Mouse (Mus musculus): ENCODE measurements around the gene Gm37240. TPM values are rescaled to one million over a fixed set of nuclear protein-coding genes. Genes with fewer than 3 reads are reported as not detected.

The Gm37240 gene
- polyA plus RNA-seq, 1 experiment from 2014 or later, result 3.2 TPM

DNA sequence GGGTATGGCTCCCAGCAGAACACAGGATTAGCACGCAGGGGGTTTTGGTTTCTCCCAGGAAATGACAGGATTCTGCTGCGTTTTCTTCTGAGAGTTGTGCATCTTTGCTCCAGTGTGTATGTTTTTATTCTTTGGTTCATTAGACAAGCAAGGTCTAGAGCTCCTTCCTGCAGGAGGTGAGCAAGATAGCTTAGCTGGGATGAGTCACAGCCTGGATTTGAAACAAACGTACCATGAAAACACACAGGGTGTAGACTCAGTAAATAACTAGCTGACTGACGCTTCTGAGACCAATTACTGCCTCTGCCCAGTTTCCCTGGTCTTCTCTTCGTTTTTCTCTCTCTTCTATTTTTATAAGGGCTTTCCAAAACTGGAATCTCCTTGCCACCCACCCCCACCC is 1156.3 kb downstream of the Gm37240 start:
- DNase-seq (ENCODE audit: low spot score), result no peak
- WGBS, result 34% methylated on average over 5 of the region's 5 CpGs
- Histone ChIP-seq H3K4me2 (ENCODE audit: low read depth, low read length) (no peak overlapping the region), H3K36me3 (replicated peaks; ENCODE audit: control insufficient read depth, insufficient read depth, low read depth, low read length) (no peaks in the 10 kb centered on the region), H3K4me3 (ENCODE audit: low read depth, low read length) (no peak overlapping the region), H3K27me3 (ENCODE audit: control insufficient read depth, insufficient read depth, low read length) (no peaks in the 10 kb centered on the region; the same call in 1 of the 2 replicates), H3K9ac (replicated peaks; ENCODE audit: low read length) (no peak overlapping the region), H3K4me1 (ENCODE audit: control insufficient read depth, insufficient read depth, low read length) (peaks cover 3% of the 10 kb centered on the region; the same call in 1 of the 2 replicates), H3K9me3 (replicated peaks; ENCODE audit: control insufficient read depth, low read length) (no peaks in the 10 kb centered on the region), H3K27ac (replicated peaks; ENCODE audit: low read depth, low read length) (no peak overlapping the region)
- ATAC-seq (replicated peaks; ENCODE audit: insufficient number of reproducible peaks, low FRiP score, low TSS enrichment, low read depth), result no peak

DNA sequence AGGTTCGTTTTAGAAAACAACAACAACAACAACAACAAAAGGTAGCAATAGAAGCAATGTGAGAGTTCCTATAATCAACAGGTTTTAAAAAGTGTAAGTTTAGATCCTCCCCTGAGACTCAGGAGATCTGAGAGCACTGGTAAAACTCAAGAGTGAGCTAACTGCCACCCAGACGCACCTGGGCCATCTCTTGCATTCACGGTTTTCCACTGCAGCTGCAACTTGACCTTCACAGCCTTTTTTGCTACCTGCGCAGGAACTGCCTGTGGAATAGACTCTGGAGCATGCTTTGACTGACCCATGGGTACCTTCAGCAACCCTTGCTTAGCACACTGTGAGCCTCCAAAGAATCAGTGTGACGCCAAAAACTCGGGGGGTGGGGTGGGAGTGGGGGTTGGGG is 1157.5 kb downstream of the Gm37240 start:
- H3K9me3 ChIP-seq (replicated peaks; ENCODE audit: control insufficient read depth, low read length), result no peaks in the 10 kb centered on the region
- no peak overlapping the region for H3K27ac ChIP-seq (replicated peaks; ENCODE audit: low read depth, low read length)
- H3K4me1 ChIP-seq (ENCODE audit: control insufficient read depth, insufficient read depth, low read length), result peaks cover 3% of the 10 kb centered on the region; the same call in 1 of the 2 replicates
- H3K4me2 ChIP-seq (ENCODE audit: low read depth, low read length), result no peak overlapping the region
- DNase-seq (ENCODE audit: low spot score) (no peak), ATAC-seq (replicated peaks; ENCODE audit: insufficient number of reproducible peaks, low FRiP score, low TSS enrichment, low read depth) (no peak)
- H3K9ac ChIP-seq (replicated peaks; ENCODE audit: low read length), result no peak overlapping the region
- H3K27me3 ChIP-seq (ENCODE audit: control insufficient read depth, insufficient read depth, low read length), result no peaks in the 10 kb centered on the region; the same call in 1 of the 2 replicates
- H3K4me3 ChIP-seq (ENCODE audit: low read depth, low read length), result no peak overlapping the region
- WGBS, result 87% methylated on average over 6 of the region's 6 CpGs
- no peaks in the 10 kb centered on the region for H3K36me3 ChIP-seq (replicated peaks; ENCODE audit: control insufficient read depth, insufficient read depth, low read depth, low read length)

DNA sequence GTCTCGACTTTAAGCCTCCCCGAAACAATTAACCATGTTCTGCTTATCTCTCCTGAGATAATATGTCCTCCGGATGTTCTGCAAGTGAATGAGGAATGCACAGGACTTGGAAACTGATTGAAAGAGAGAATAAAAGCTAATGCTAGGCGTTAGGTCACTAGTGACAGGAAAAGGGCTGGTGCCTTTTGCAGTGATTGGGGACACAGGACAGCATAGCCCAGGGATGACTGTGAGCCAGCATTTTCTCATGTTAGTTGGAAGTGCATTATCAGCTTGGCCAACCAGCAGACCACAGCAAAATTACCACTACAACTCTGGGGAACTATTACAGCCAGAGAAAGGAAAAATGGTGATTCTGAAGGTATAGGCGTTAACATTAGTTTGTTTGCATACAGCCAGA is 1163.3 kb downstream of the Gm37240 start:
- DNase-seq (ENCODE audit: low spot score), result no peak
- ATAC-seq (replicated peaks; ENCODE audit: insufficient number of reproducible peaks, low FRiP score, low TSS enrichment, low read depth), result no peak
- Histone ChIP-seq H3K4me3 (ENCODE audit: low read depth, low read length) (no peak overlapping the region), H3K9ac (replicated peaks; ENCODE audit: low read length) (no peak overlapping the region), H3K36me3 (replicated peaks; ENCODE audit: control insufficient read depth, insufficient read depth, low read depth, low read length) (no peaks in the 10 kb centered on the region), H3K27me3 (ENCODE audit: control insufficient read depth, insufficient read depth, low read length) (no peaks in the 10 kb centered on the region), H3K4me2 (ENCODE audit: low read depth, low read length) (no peak overlapping the region), H3K9me3 (replicated peaks; ENCODE audit: control insufficient read depth, low read length) (no peaks in the 10 kb centered on the region), H3K4me1 (ENCODE audit: control insufficient read depth, insufficient read depth, low read length) (no peaks in the 10 kb centered on the region), H3K27ac (replicated peaks; ENCODE audit: low read depth, low read length) (no peak overlapping the region)
- 73% methylated on average over 5 of the region's 5 CpGs for whole genome bisulfite sequencing

DNA sequence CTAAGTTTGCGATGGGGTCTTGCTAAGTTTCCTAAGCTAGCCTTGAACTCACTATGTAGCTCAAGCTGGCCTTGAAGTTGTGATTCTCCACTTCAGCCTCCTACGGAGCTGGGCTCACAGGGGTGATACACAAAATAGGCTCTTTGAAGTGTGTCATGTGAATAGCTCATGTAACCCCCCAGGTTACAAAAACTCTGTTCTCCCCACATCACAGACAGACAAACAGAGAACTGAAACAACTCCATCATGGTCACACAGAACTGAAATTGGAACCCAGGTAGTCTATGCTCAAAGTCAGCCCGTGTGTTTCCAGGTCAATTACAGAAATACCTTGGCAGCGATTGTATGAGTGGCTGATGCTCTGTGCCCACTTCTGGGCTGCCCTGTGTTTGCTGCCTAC is 1164.6 kb downstream of the Gm37240 start:
- 85% methylated on average over 4 of the region's 4 CpGs for WGBS
- Histone ChIP-seq H3K36me3 (replicated peaks; ENCODE audit: control insufficient read depth, insufficient read depth, low read depth, low read length) (no peaks in the 10 kb centered on the region), H3K27me3 (ENCODE audit: control insufficient read depth, insufficient read depth, low read length) (no peaks in the 10 kb centered on the region), H3K4me3 (ENCODE audit: low read depth, low read length) (no peak overlapping the region), H3K4me1 (ENCODE audit: control insufficient read depth, insufficient read depth, low read length) (no peaks in the 10 kb centered on the region), H3K27ac (replicated peaks; ENCODE audit: low read depth, low read length) (no peak overlapping the region), H3K9ac (replicated peaks; ENCODE audit: low read length) (no peak overlapping the region), H3K9me3 (replicated peaks; ENCODE audit: control insufficient read depth, low read length) (no peaks in the 10 kb centered on the region), H3K4me2 (ENCODE audit: low read depth, low read length) (no peak overlapping the region)
- ATAC-seq (replicated peaks; ENCODE audit: insufficient number of reproducible peaks, low FRiP score, low TSS enrichment, low read depth), result no peak
- no peak for DNase-seq (ENCODE audit: low spot score)

DNA sequence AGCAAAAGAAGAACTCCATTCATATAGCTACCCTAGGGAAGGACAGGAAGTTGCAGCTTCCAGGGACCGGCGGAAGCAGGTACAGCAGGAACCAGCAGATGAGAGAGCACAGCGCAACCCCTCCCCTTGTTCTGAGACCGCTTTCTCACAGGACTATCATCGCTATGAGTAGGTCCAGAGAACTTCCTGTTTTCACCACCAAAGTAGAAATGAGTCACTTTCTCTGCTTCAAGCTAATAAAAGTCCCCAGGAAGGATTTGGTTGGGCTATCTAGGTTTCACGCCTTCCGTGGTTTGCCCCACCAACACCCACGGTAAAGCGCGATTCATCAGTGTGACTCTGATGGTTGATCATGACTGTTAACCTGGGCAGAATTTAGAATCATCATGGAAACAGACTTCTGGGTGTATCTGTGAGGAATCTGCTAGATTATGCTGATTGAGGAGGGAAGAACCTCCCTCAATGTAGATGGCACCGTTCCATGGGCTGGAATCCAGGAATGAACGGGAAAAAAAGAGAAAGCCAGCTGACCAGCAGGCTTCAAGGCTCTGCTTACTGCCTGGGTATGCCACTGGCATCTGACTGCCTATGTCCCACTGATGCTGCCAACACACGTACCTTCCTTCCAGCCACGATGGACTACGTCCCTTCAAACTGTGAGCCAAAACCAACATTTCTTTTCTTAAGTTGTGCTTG is 1172.1 kb downstream of the Gm37240 start:
- Histone ChIP-seq H3K36me3 (replicated peaks; ENCODE audit: control insufficient read depth, insufficient read depth, low read depth, low read length) (no peaks in the 10 kb centered on the region), H3K27me3 (ENCODE audit: control insufficient read depth, insufficient read depth, low read length) (no peaks in the 10 kb centered on the region), H3K4me2 (ENCODE audit: low read depth, low read length) (no peak overlapping the region), H3K4me1 (ENCODE audit: control insufficient read depth, insufficient read depth, low read length) (no peaks in the 10 kb centered on the region), H3K4me3 (ENCODE audit: low read depth, low read length) (no peak overlapping the region), H3K9me3 (replicated peaks; ENCODE audit: control insufficient read depth, low read length) (no peaks in the 10 kb centered on the region), H3K9ac (replicated peaks; ENCODE audit: low read length) (no peak overlapping the region), H3K27ac (replicated peaks; ENCODE audit: low read depth, low read length) (no peak overlapping the region)
- DNase-seq (ENCODE audit: low spot score), result no peak
- WGBS, result 94% methylated on average over 15 of the region's 15 CpGs
- ATAC-seq (replicated peaks; ENCODE audit: insufficient number of reproducible peaks, low FRiP score, low TSS enrichment, low read depth), result no peak

DNA sequence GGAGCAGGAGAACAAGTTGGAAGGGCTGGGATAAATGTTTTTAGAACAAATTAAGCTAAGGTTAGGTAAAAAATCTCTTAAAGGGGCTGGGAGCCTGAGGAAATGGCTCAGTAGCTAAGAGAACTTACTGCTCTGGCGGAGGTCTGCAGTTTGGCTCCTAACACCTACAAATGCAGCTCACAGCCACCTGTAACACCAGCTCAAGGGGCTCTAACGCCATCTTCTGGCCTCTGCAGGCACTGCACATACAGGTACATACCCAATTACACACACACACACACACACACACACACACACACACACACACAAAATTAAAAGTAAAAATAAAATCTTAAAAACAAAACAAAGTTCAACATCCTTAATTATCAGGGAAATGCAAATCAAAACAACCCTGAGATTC is 1174.4 kb downstream of the Gm37240 start:
- no peaks in the 10 kb centered on the region for H3K9me3 ChIP-seq (replicated peaks; ENCODE audit: control insufficient read depth, low read length)
- no peak overlapping the region for H3K9ac ChIP-seq (replicated peaks; ENCODE audit: low read length)
- H3K4me3 ChIP-seq (ENCODE audit: low read depth, low read length), result no peak overlapping the region
- no peak overlapping the region for H3K27ac ChIP-seq (replicated peaks; ENCODE audit: low read depth, low read length)
- 49% methylated on average over 2 of the region's 2 CpGs for WGBS
- DNase-seq (ENCODE audit: low spot score) (no peak), ATAC-seq (replicated peaks; ENCODE audit: insufficient number of reproducible peaks, low FRiP score, low TSS enrichment, low read depth) (no peak)
- H3K27me3 ChIP-seq (ENCODE audit: control insufficient read depth, insufficient read depth, low read length), result no peaks in the 10 kb centered on the region
- no peaks in the 10 kb centered on the region for H3K4me1 ChIP-seq (ENCODE audit: control insufficient read depth, insufficient read depth, low read length)
- H3K36me3 ChIP-seq (replicated peaks; ENCODE audit: control insufficient read depth, insufficient read depth, low read depth, low read length), result no peaks in the 10 kb centered on the region
- no peak overlapping the region for H3K4me2 ChIP-seq (ENCODE audit: low read depth, low read length)

DNA sequence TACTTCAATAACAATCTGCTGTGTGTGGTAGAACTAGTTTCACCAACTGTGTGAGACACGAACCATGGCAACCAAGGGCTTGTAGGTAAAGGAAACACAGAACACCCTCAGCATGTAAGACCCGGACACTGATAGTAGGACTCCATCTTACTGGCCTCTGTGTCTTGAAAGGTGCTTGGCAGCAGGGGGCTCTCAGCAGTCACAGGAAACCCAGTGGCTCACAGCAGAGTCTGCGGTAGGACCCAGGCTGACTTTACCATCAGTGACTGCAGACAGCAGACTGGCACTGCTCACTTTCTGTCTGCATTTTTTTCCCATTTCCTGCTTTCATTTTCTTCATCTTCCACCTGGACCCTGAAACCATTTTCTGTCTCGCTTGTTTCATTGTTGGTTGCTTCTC is 1176.6 kb downstream of the Gm37240 start:
- no peak for DNase-seq (ENCODE audit: low spot score)
- no peaks in the 10 kb centered on the region for H3K4me1 ChIP-seq (ENCODE audit: control insufficient read depth, insufficient read depth, low read length)
- no peak overlapping the region for H3K4me3 ChIP-seq (ENCODE audit: low read depth, low read length)
- H3K4me2 ChIP-seq (ENCODE audit: low read depth, low read length), result no peak overlapping the region
- ATAC-seq (replicated peaks; ENCODE audit: insufficient number of reproducible peaks, low FRiP score, low TSS enrichment, low read depth), result no peak
- no peaks in the 10 kb centered on the region for H3K36me3 ChIP-seq (replicated peaks; ENCODE audit: control insufficient read depth, insufficient read depth, low read depth, low read length)
- H3K27me3 ChIP-seq (ENCODE audit: control insufficient read depth, insufficient read depth, low read length), result no peaks in the 10 kb centered on the region
- H3K9me3 ChIP-seq (replicated peaks; ENCODE audit: control insufficient read depth, low read length), result no peaks in the 10 kb centered on the region
- H3K27ac ChIP-seq (replicated peaks; ENCODE audit: low read depth, low read length), result no peak overlapping the region
- WGBS, result 83% methylated on average over 4 of the region's 4 CpGs
- H3K9ac ChIP-seq (replicated peaks; ENCODE audit: low read length), result no peak overlapping the region

DNA sequence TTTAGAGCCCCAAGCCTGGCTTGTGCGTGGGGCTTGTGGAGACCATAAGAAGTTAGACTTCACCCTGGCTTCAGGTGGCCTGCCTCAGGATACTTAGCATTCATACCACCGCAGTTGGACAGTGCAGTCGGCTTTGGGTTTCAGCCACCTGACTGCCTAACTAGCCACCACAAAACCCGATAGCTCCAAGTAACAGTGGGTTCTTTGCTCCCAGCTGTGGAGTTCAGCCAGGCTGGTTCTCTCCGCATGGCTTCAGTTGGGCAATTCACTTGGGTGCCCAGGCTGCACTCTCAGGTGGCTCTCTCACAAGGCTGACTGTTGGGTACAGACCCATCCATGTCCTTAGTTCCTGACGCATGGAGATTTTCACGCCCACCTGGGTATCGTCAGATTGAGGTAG is 1177.4 kb downstream of the Gm37240 start:
- Histone ChIP-seq H3K4me2 (ENCODE audit: low read depth, low read length) (no peak overlapping the region), H3K27me3 (ENCODE audit: control insufficient read depth, insufficient read depth, low read length) (no peaks in the 10 kb centered on the region), H3K4me1 (ENCODE audit: control insufficient read depth, insufficient read depth, low read length) (no peaks in the 10 kb centered on the region), H3K36me3 (replicated peaks; ENCODE audit: control insufficient read depth, insufficient read depth, low read depth, low read length) (no peaks in the 10 kb centered on the region), H3K9ac (replicated peaks; ENCODE audit: low read length) (no peak overlapping the region), H3K9me3 (replicated peaks; ENCODE audit: control insufficient read depth, low read length) (no peaks in the 10 kb centered on the region), H3K27ac (replicated peaks; ENCODE audit: low read depth, low read length) (no peak overlapping the region), H3K4me3 (ENCODE audit: low read depth, low read length) (no peak overlapping the region)
- DNase-seq (ENCODE audit: low spot score) (no peak), ATAC-seq (replicated peaks; ENCODE audit: insufficient number of reproducible peaks, low FRiP score, low TSS enrichment, low read depth) (no peak)
- WGBS, result 88% methylated on average over 8 of the region's 8 CpGs
